Mouse (Mus musculus): ENCODE measurements around the gene 2210011C24Rik.
"Not testable (repeated sequence)": the region's sequence is repeated elsewhere in the genome, so short reads cannot be mapped to it uniquely, and the experiment has no call there.

2210011C24Rik gene

GRCm38 (mm10) chr8:83996567-83997505, 15.1 kb downstream of the 2210011C24Rik start:
- DNase-seq (ENCODE audit: extremely low read depth, low read depth, low spot score): no peak

GRCm38 (mm10) chr8:83995973-83996372, 16.0 kb downstream of the 2210011C24Rik start:
- DNase-seq (ENCODE audit: extremely low read depth, low read depth, low spot score): no peak

DNA sequence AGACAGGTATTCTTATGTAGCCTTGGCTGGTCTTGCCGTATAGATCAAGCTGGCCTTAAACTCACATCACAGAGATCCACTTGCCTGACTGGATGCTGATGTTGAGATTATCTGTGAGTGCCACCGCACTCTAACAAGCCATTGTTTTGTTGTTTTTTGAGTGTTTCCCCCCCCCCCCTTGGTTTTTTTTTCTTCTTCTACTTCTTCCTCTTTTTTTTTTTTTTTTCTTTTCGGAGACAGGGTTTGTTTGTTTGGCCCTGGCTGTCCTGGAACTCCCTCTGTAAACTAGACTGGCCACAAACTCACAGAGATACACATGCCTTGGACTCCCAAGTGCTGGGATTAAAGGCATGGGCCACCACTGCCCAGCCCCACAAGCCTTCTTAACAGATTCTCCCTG, 17.9 kb downstream of the 2210011C24Rik start:
- no peak for DNase-seq (ENCODE audit: extremely low read depth, low read depth, low spot score)

GRCm38 (mm10) chr8:83992488-83992887, 19.5 kb downstream of the 2210011C24Rik start:
- no peak for DNase-seq (ENCODE audit: extremely low read depth, low read depth, low spot score)

DNA sequence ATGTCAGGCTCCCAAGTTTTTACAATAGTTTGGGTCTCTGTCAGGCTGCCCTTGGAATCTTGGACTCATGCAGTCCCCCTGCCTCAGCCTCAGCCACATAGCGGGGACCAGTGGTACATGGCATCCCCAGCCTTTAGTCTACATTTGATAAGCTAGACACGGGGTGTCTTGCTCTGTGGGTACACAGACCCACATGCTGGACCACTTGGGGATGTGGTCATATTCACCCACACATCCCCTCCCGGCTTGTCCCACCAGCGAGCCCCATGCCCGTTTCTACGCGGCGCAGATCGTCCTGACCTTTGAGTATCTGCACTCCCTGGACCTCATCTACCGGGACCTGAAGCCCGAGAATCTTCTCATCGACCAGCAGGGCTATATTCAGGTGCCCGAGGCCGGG, 21.8 kb downstream of the 2210011C24Rik start:
- no peak for DNase-seq (ENCODE audit: extremely low read depth, low read depth, low spot score)

- no peak for DNase-seq (ENCODE audit: extremely low read depth, low read depth, low spot score)
Measured at GRCm38 (mm10) chr8:83989243-83989642, 22.7 kb downstream of the 2210011C24Rik start.

DNA sequence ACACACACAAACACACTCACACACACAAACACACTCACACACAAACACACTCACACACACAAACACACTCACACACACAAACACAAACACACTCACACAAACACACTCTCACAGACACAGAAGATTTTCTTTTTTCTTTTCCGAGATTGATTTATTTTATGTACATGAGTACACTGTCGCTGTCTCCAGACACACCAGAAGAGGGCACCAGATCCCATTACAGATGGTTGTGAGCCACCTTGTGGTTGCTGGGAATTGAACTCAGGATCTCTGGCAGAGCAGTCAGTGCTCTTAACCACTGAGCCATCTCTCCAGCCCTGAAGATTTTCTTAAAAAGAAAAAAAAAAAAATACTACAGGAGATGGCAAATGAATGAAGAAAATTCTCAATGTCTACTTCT, 28.7 kb downstream of the 2210011C24Rik start:
- not testable (repeated sequence) for DNase-seq (ENCODE audit: extremely low read depth, low read depth, low spot score)

DNA sequence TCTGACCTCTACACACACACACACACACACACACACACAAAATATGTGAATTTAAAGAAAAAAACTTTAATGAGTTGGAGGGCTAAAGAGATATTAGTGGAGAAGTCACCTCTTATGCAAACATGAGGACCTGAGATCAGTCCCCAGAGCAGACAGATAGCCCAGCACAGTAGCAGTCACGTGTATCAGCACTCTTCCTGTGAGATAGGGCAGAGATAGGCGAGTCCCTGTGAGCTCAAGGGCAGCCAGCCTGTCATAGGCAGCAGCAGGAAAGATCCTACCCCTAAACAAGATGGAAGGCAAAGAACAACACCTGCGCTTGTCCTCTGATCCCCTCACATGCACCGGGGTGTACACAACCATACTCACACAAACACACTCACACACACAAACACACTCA, 29.5 kb downstream of the 2210011C24Rik start:
- no peak for DNase-seq (ENCODE audit: extremely low read depth, low read depth, low spot score)

DNA sequence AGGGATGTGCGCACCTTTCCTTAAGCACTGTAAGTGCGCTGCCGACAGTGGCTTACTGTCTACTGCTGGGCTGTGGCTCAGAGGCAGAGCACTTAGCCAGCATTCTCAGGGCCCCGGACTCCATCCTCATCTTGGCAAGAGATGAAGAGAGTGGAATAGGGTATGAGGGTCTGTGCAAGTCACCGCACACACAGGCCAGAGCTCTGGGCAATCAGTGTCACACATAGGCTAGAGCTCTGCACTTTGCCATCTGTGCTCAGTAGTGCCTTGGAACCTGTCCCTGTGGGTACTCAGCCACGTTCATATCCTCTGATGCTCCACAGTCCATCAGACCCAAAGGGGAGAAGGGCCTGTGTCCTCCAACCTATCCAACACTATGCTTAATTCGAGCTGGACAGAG, 30.4 kb downstream of the 2210011C24Rik start:
- DNase-seq (ENCODE audit: extremely low read depth, low read depth, low spot score): no peak

DNA sequence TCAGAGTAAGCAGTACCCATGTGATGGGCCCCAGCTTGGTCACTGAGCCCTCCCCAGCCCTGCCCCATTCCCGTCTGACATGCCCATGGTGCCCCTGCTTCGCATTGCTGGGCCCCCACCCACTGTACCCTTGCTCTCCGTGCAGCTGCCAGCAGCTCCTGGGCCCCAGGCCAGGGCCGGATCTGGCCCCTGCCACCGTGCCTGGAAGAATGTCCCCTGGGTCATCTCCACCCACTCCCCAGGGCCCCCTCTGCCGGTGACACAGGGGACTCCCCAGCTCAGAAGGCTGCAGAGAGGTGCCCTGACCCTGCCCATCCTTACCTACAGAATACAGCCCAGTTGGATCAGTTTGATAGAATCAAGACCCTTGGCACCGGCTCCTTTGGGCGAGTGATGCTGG, 31.1 kb downstream of the 2210011C24Rik start:
- no peak for DNase-seq (ENCODE audit: extremely low read depth, low read depth, low spot score)

GRCm38 (mm10) chr8:83980250-83980649, 31.7 kb downstream of the 2210011C24Rik start:
- no peak for DNase-seq (ENCODE audit: extremely low read depth, low read depth, low spot score)

GRCm38 (mm10) chr8:83978200-83978599, 33.8 kb downstream of the 2210011C24Rik start:
- DNase-seq (ENCODE audit: extremely low read depth, low read depth, low spot score): no peak

DNA sequence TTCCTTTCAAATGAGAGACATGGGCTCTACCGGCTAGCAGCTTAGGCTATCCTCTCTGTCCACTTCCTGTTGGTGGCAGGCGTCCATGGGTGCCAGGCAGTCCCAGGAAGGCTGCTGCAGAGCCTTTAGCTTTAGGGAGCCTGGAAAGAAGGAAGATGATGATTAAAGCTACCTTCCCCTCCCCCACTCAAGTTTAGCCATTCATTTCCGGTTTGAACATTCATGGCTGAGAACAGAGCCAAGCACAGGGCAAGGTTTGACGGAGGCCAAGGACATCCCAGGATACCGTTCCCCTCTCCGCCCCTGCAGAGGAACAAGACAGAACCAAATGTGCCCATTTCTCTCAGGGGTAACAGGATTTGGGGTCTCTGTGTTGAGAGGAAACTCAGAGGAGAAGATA, 34.3 kb downstream of the 2210011C24Rik start:
- DNase-seq (ENCODE audit: extremely low read depth, low read depth, low spot score): no peak

DNA sequence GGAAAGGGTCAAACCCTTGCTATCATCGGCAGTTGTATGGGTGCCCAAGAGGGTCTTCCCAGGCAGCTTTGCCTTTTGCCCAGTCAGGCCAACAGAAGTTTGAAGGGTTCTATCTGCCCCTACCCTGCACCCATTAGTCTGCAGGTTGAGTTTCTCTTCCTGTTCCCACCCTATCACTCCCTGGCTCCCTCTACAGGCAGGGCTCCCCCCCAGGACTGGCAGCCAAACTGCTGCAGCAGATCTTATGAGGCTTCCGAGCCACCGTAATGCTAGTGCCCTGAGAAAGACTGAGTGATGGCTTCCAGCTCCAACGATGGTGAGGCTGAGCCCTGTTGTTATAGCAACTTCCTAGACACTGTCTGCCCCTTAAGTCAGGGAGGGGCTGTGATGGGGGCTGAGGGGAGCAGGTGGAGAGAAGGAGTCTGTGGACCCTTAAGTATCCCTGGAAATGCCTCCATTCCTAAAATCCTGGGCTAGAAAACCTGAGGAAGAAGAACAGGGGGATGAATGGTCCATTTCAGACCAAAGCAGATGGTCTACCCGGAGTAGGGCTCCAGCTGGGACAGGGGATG, 35.1 kb downstream of the 2210011C24Rik start:
- no peak for DNase-seq (ENCODE audit: extremely low read depth, low read depth, low spot score)

- no peak for DNase-seq (ENCODE audit: extremely low read depth, low read depth, low spot score)
Measured at GRCm38 (mm10) chr8:83976101-83976630, 35.8 kb downstream of the 2210011C24Rik start.

DNA sequence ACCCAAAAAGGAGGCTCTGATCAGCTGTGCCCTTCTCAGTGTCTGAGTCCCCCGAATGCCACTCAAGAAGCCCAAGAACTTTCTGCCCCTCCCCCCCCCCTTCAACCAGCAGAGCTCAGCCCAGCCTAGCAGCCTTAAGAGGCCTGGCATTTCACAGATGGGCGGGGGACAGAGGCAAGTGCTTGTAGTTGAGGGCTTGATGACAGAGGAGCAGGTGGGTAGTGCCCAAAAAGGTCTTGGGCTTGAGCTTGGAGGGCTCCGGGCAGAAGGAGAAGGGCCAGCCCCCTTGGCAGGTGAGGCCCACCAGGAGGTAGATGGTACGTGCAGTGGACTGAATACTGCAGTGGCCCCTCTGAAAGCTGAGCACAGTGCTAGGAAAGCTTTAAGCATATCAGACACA, 37.5 kb downstream of the 2210011C24Rik start:
- DNase-seq (ENCODE audit: extremely low read depth, low read depth, low spot score): no peak

DNA sequence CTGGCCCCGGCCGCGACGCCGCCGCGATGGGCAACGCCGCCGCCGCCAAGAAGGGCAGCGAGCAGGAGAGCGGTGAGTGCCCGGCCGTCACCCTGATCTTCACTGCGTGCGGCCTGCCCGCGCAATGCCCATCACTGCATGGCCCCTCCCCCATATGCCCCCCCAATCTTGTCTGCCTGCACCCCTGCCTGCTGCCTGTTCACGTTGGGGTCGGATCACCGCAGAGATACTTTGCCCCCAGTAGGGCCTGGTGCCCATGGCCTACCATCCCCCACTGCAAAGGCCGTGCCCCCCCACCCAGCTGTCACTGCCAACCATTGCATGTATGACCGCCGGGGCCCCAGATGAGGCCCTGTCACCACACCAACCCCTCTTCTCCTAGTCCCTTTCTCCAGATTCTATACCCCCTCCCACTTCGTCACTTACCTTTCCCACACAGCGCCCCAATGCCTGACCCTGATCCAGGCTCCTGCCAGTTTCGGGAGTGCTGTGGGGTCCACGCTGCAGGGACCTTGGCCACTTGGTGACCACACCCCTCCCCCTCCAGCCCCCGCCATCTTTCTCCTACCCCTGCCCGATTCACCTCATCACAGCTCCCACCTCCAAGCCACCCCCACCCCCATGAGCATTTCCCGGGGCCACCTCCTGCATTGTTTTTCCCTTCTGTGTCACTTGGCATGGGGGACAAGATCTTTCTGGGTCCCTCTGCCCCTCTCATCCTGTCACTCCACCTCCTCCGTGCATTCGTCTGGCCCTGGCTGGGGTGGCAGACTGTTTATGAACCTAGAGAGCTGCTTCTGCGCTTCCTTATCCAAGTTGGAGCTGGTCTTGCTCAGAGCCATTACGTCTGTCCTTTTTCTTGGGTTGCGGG, 38.6 kb downstream of the 2210011C24Rik start:
- no peak for DNase-seq (ENCODE audit: extremely low read depth, low read depth, low spot score)

- peak; percentile 86 for DNase-seq (ENCODE audit: extremely low read depth, low read depth, low spot score)
Measured at GRCm38 (mm10) chr8:83972150-83973120, 39.5 kb downstream of the 2210011C24Rik start, which contains the start of gene Prkaca. Gene Prkaca (plus strand): TSS chr8:83972993.

GRCm38 (mm10) chr8:83971661-83972060, 40.3 kb downstream of the 2210011C24Rik start:
- no peak for DNase-seq (ENCODE audit: extremely low read depth, low read depth, low spot score)

GRCm38 (mm10) chr8:83971121-83971520, 40.9 kb downstream of the 2210011C24Rik start:
- DNase-seq (ENCODE audit: extremely low read depth, low read depth, low spot score): no peak
